Mouse (Mus musculus) activated CD4-positive, CD25-positive, alpha-beta regulatory T cell, adult 9 weeks (primary cell): ENCODE data around the gene Apbb1ip. TPM values are rescaled to one million over a fixed set of nuclear protein-coding genes. Genes with fewer than 3 reads are reported as not detected.

ENCODE experiments used
- polyA plus RNA-seq: library from polyadenylated mRNA; unstranded; fragments of 100-300 nt; shearing (Covaris generic); gene quantifications from one replicate; pipeline ENCODE4 v1.2.1, GENCODE M21; 2017

Apbb1ip gene
- 110 TPM for polyA plus RNA-seq

DNA sequence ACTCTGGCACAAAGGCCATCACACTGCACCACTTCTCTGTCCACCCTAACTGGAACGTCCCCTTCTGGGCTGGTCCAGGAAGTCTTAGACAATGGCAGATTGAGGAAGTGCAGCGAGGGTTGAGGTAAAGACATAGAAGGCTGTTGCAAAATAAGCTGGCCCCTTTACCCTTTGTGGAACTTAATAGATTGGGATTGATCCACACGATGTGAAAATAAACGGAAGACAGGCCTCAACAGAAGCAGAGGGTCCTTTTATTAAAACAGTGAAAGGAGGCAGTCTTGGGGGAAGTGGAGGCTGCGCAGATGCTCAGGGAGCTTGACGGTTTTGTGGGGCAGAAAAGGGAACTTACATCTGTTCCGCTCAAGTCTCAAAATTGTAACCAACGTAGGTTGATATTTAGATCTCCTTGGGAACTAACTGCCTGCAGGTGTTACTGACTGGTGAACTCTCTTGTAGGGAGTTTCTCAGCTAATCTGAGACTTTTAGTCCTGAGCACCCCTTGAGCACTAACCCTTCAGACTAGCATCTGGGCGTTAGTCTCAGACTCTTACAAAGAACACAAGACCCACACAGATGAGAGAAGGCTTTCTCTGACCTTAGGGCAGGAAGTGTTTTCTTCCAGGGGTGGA, at the start of gene Apbb1ip:
Apbb1ip (plus strand) TSS at position 546 of the 632 bp plus-strand sequence.

DNA sequence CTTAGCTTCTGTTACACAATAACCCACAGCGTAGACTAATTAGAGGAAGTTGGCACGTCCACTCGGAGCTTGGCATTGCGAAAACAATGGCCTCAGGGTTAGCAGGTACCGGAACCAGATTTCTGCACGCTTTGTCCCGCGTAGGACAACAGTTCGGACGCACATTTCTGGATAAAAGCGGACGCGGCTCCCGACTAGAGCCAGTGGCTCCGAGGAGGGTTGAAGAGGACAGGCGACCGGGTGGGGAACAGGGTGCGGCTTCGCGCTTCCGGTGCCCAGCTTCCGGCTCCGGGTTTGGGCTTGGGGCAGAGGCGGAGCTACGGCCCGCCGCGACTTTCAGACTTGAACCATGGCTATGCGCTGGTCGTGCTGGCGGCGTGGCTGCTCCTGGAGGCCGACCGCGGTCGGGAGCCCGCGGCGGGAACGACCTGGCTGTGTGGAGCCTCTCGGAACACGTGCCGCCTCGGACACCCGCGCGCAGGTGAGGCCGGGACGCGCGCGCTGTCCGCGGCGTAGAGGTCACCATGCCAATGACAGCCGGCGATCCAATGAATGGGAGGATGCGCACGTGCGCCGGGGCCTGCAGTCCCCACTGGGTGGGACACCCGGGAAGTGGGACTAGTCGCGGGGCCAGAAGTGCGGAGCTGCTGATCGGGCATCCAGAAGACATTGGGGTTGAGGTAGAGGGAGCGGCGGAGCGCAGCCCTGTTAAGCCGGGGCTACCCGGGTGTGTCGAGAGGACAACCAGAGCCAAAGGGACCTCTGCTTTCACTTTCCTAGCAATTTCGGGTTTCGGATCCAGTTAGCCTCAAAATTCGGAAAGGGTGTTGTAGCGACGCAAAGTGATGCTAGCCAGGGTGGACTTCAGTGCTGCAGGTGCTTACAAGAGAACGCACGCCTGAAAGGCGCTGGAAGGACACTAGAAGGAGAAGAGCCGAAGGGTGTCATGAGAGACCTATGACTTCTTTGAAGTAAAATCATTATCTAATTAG, 121.7 kb downstream of the Apbb1ip start, which contains the start of gene Pdss1:
Pdss1 (plus strand) TSS at position 241 of the 992 bp plus-strand sequence.

Other genes with a start within 250 kb of the Apbb1ip start
- not detected for gene Gad2, start 151.9 kb upstream of the Apbb1ip start, polyA plus RNA-seq
- 9.5 TPM for gene Pdss1, start 121.4 kb downstream of the Apbb1ip start, polyA plus RNA-seq